Mouse (Mus musculus) kidney, adult 2 months (tissue): ENCODE data around the gene Fezf2.

Experiments
- CTCF ChIP-seq: fragments of 200-500 bp; conservative IDR thresholded peaks from 2 replicates; pipeline ENCODE4 v1.5.1; 2011; ENCODE audit warnings: low read depth, mild to moderate bottlenecking, control low read depth, low read length, moderate library complexity, mixed read lengths; ENCODE audit not compliant: insufficient read depth, insufficient read length
- POLR2A ChIP-seq: fragments of 200-500 bp; IDR thresholded peaks from one replicate; pipeline ENCODE4 v1.6.1; 2011; ENCODE audit warnings: low read depth, low read length, control low read depth

DNA sequence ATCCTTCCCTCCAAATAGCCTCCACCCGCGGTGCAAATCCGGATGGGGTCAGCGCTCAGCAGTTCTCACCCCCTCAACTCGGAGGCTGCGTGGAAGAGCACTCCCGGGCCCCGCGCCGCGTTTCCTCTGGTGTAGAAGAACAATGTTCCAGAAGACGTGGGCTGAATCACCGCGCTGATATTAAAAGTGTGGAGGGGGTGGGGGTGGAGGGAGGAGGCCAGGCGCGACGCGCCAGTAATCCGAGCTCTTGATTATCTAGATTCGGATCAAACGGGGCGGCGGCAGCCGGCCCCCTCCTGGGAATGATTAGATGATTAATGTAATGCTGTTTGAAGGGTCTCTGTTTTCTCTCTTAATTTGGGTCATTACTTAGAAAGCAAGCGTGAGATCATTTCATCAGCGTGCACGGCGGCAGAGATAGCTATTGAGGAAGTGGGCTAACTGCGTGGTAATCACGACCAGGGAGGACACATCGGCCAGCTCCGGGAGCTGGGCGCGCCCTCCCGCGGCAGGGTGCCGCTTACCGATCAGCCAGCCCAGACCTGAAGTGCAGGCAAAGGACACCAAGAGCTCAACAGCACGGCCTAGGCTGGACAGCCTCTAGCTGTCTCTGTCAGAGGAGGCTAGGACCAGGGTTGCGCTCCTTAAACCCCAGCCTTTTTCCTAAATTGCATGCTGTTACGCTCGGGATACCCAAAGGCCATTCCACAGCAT lies 6.8 kb downstream of the Fezf2 start:
- no peak for TF ChIP-seq CTCF
- no peak for TF ChIP-seq POLR2A
